Mouse (Mus musculus) megakaryocyte, embryonic 14.5 days (primary cell): ENCODE data around the gene Nr6a1.

Source experiments
- FLI1 ChIP-seq: IDR thresholded peaks from 2 replicates; pipeline ENCODE4 v1.6.1; 2012; ENCODE audit warnings: low read length, inconsistent platforms, mixed read lengths
- GATA1 ChIP-seq: IDR thresholded peaks from 3 replicates; pipeline ENCODE4 v1.6.1; 2012; ENCODE audit warnings: mixed read lengths, low read length, inconsistent platforms, borderline replicate concordance

DNA sequence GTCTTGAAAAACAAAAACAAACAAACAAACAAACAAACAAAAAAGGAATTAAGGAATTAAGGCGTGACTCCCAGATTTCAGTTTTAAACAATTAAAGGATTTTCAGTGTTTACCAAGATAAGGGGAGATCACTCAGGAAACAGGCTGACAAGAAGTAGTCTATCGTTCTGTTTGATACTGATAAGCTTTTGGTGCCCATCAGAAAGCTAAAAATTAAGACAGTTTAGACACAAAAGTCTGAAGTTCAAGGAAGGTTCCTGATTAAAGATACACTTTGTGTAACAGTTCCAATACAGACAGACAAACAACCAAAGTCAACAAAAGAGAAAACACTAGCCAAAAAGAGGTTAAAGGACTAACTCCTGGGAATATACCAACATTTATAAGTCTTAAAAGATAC lies 152.6 kb downstream of the Nr6a1 start:
- no peak for TF ChIP-seq GATA1
- TF ChIP-seq FLI1 = no peak
